Mouse (Mus musculus): ENCODE measurements around the gene Vmn2r80. TPM values are rescaled to one million over a fixed set of nuclear protein-coding genes. Genes with fewer than 3 reads are reported as not detected.

The Vmn2r80 gene
- polyA plus RNA-seq, 1 experiment from 2014 or later: not detected

GRCm38 (mm10) chr10:79222214-79222613 is 73.6 kb downstream of the Vmn2r80 start:
- H3K4me2 ChIP-seq: no peak overlapping the region
- H3K27ac ChIP-seq (ENCODE audit: poor library complexity, severe bottlenecking): no peak overlapping the region
- no peaks in the 10 kb centered on the region for H3K36me3 ChIP-seq
- no peaks in the 10 kb centered on the region for H3K4me1 ChIP-seq (replicated peaks)
- H3K27me3 ChIP-seq (replicated peaks): no peaks in the 10 kb centered on the region
- 69% methylated on average over 7 of the region's 7 CpGs for WGBS
- no peaks in the 10 kb centered on the region for H3K9me3 ChIP-seq (replicated peaks)
- no peak overlapping the region for H3K9ac ChIP-seq
- no peak for ATAC-seq (ENCODE audit: insufficient number of reproducible peaks, low FRiP score)
- H3K4me3 ChIP-seq: no peak overlapping the region

Other genes with a start within 250 kb of the Vmn2r80 start
- gene Olfr1354, start 235.6 kb upstream of the Vmn2r80 start, polyA plus RNA-seq (2016; fragmentation: Nextera tagmentation; extraction: Ambion mirVana): not detected in 2 replicates
- gene Olfr8, start 198.1 kb upstream of the Vmn2r80 start, polyA plus RNA-seq (2016; fragmentation: Nextera tagmentation; extraction: Ambion mirVana): not detected in 2 replicates
- not detected in 2 replicates for gene Olfr1353, start 185.5 kb upstream of the Vmn2r80 start, polyA plus RNA-seq (2016; fragmentation: Nextera tagmentation; extraction: Ambion mirVana)
- not detected in 2 replicates for gene Olfr1352, start 167.7 kb upstream of the Vmn2r80 start, polyA plus RNA-seq (2016; fragmentation: Nextera tagmentation; extraction: Ambion mirVana)
- gene Olfr1351, start 136.3 kb upstream of the Vmn2r80 start, polyA plus RNA-seq (2016; fragmentation: Nextera tagmentation; extraction: Ambion mirVana): not detected in 2 replicates
- gene Olfr57, start 120.0 kb upstream of the Vmn2r80 start, polyA plus RNA-seq (2016; fragmentation: Nextera tagmentation; extraction: Ambion mirVana): not detected in 2 replicates
- gene 2610008E11Rik, start 51.2 kb upstream of the Vmn2r80 start, polyA plus RNA-seq (2016; fragmentation: Nextera tagmentation; extraction: Ambion mirVana): 19.8 and 20.5 TPM in 2 replicates
- not detected in 2 replicates for gene Vmn2r81, start 98.9 kb downstream of the Vmn2r80 start, polyA plus RNA-seq (2016; fragmentation: Nextera tagmentation; extraction: Ambion mirVana)
- gene Vmn2r82, start 207.8 kb downstream of the Vmn2r80 start, polyA plus RNA-seq (2016; fragmentation: Nextera tagmentation; extraction: Ambion mirVana): not detected in 2 replicates